Mouse (Mus musculus): ENCODE measurements around the gene Csmd2. TPM values are rescaled to one million over a fixed set of nuclear protein-coding genes. Genes with fewer than 3 reads are reported as not detected.

The Csmd2 gene
- polyA plus RNA-seq, 1 experiment from 2014 or later: not detected

GRCm38 (mm10) chr4:128217991-128218595, 230.4 kb downstream of the Csmd2 start:
- 71% methylated on average over 13 of the region's 13 CpGs for WGBS
- H3K9ac ChIP-seq (replicated peaks; ENCODE audit: low read length): no peak overlapping the region
- H3K4me2 ChIP-seq (replicated peaks; ENCODE audit: low read depth, low read length): no peak overlapping the region
- H3K4me3 ChIP-seq (ENCODE audit: low read length): no peak overlapping the region
- no peaks in the 10 kb centered on the region for H3K9me3 ChIP-seq (ENCODE audit: low read length)
- no peaks in the 10 kb centered on the region for H3K36me3 ChIP-seq (ENCODE audit: insufficient read depth, low read length)
- no peaks in the 10 kb centered on the region for H3K4me1 ChIP-seq (ENCODE audit: insufficient read depth, low read length)
- no peak overlapping the region for H3K27ac ChIP-seq (ENCODE audit: low read length)
- no peak for ATAC-seq (ENCODE audit: low FRiP score, low TSS enrichment)
- no peaks in the 10 kb centered on the region for H3K27me3 ChIP-seq (ENCODE audit: insufficient read depth, low read length)

GRCm38 (mm10) chr4:128224453-128224852, 236.8 kb downstream of the Csmd2 start:
- Histone ChIP-seq H3K27me3 (ENCODE audit: insufficient read depth, low read length) (no peaks in the 10 kb centered on the region), H3K4me3 (ENCODE audit: low read length) (no peak overlapping the region), H3K4me1 (ENCODE audit: insufficient read depth, low read length) (peaks cover 12% of the 10 kb centered on the region; the same call in 1 of the 2 replicates), H3K9ac (replicated peaks; ENCODE audit: low read length) (no peak overlapping the region), H3K27ac (ENCODE audit: low read length) (peak overlapping the region; percentile 42), H3K9me3 (ENCODE audit: low read length) (no peaks in the 10 kb centered on the region), H3K4me2 (replicated peaks; ENCODE audit: low read depth, low read length) (no peak overlapping the region), H3K36me3 (ENCODE audit: insufficient read depth, low read length) (no peaks in the 10 kb centered on the region)
- peak; percentile 79; the same call in 1 of the 2 replicates for ATAC-seq (ENCODE audit: low FRiP score, low TSS enrichment)
- 49% methylated on average over 6 of the region's 6 CpGs for WGBS

DNA sequence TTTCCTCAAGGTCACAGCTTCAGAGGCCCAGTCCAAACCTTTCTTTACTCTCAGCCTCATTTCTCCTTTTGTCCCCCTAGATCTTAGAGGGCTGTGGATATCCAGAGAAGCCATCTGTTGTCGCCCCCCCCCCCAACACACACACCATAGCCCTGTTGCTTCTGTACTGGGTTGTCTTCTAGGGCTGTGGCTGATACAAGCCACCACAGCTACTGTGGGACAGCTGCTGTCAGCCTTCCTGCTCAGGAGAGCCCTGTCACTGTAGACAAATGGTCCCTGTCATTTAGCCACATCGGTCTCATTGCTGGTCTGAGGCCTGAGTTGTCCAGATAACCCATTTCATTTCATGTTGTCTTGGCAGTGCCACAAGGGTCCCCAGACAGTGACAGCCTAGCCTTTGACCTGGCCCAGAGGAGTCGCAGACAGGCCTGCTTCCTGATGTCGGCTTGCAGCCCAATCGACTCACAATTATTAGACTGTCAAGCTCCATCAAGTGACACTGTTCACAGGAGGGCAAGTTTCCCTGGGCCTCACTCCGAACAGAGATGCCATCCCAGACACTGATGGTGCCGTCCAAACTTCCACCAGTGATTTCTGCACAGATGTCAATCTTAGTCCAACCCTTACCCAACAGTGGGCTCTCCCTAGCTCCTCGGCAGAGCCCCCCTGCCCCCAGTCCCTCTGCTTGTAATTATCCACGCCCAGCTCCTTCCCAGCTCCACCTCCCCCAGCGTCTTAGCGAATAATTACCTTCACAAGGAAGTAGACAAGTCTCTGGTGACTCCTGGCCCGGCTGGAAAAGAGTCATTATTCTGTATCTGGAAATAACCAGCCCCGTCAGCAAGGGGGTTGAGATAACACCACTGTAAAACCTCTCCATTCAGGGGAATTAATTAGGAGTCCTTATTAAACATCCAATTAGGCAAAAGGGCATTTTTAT, 240.0 kb downstream of the Csmd2 start:
- no peaks in the 10 kb centered on the region for H3K36me3 ChIP-seq (ENCODE audit: insufficient read depth, low read length)
- H3K27ac ChIP-seq (ENCODE audit: low read length): peak overlapping the region; percentile 39
- H3K4me3 ChIP-seq (ENCODE audit: low read length): no peak overlapping the region
- ATAC-seq (ENCODE audit: low FRiP score, low TSS enrichment): 0 out of 2 replicates have a peak, but pooled peaks have one; percentile 30
- no peaks in the 10 kb centered on the region for H3K9me3 ChIP-seq (ENCODE audit: low read length)
- H3K9ac ChIP-seq (replicated peaks; ENCODE audit: low read length): no peak overlapping the region
- H3K27me3 ChIP-seq (ENCODE audit: insufficient read depth, low read length): no peaks in the 10 kb centered on the region
- peaks cover 12% of the 10 kb centered on the region; the same call in 1 of the 2 replicates for H3K4me1 ChIP-seq (ENCODE audit: insufficient read depth, low read length)
- 27% methylated on average over 13 of the region's 13 CpGs for WGBS
- no peak overlapping the region; the same call in 1 of the 2 replicates for H3K4me2 ChIP-seq (replicated peaks; ENCODE audit: low read depth, low read length)

DNA sequence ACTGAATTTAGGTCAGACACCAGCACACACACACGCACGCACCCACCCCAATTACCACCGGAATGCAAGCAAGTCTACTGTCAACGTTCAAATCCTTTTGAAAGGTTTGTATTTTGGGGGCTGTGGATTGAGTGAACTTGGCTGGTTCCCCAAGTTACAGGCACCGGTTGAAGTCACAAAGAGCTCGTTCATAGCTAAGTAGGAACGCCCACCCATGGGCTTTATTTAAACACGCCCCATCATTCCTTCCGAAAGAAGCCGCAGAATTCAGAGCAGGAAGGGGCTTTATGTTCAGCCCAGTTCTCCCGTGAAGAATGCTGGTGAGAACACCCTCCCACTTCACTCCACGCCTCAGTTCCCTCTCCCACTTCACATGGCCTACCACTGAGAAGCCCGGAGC, 245.8 kb downstream of the Csmd2 start:
- no peaks in the 10 kb centered on the region for H3K9me3 ChIP-seq (ENCODE audit: low read length)
- no peak overlapping the region for H3K27ac ChIP-seq (ENCODE audit: low read length)
- no peak overlapping the region for H3K4me2 ChIP-seq (replicated peaks; ENCODE audit: low read depth, low read length)
- WGBS: 88% methylated on average over 13 of the region's 13 CpGs
- no peak overlapping the region for H3K9ac ChIP-seq (replicated peaks; ENCODE audit: low read length)
- no peak for ATAC-seq (ENCODE audit: low FRiP score, low TSS enrichment)
- H3K36me3 ChIP-seq (ENCODE audit: insufficient read depth, low read length): no peaks in the 10 kb centered on the region
- H3K4me1 ChIP-seq (ENCODE audit: insufficient read depth, low read length): no peaks in the 10 kb centered on the region
- H3K27me3 ChIP-seq (ENCODE audit: insufficient read depth, low read length): no peaks in the 10 kb centered on the region
- H3K4me3 ChIP-seq (ENCODE audit: low read length): no peak overlapping the region

DNA sequence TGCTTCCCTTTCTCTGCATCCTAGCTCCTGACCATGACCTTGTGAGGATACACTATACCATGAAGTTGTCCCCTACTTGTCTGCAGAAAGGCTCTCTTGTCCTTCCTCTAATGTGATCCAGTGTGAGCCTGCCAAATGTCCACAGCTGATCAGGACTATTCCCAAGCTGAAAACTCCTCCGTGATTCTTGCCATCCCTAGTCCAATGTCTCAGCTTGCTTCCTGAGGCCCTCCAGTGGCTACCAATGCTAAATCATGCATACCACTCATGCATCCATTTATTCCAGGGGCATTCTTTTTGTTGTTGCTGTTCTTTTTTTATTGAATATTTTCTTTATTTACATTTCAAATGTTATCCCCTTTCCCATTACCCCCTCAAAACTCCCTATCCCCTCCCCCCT, 251.5 kb downstream of the Csmd2 start:
- H3K36me3 ChIP-seq (ENCODE audit: insufficient read depth, low read length): no peaks in the 10 kb centered on the region
- no peak overlapping the region for H3K4me3 ChIP-seq (ENCODE audit: low read length)
- H3K9ac ChIP-seq (replicated peaks; ENCODE audit: low read length): no peak overlapping the region
- H3K4me1 ChIP-seq (ENCODE audit: insufficient read depth, low read length): no peaks in the 10 kb centered on the region
- H3K27me3 ChIP-seq (ENCODE audit: insufficient read depth, low read length): no peaks in the 10 kb centered on the region
- 43% methylated on average over 1 of the region's 1 CpGs for WGBS
- no peak overlapping the region for H3K4me2 ChIP-seq (replicated peaks; ENCODE audit: low read depth, low read length)
- no peak overlapping the region for H3K27ac ChIP-seq (ENCODE audit: low read length)
- H3K9me3 ChIP-seq (ENCODE audit: low read length): no peaks in the 10 kb centered on the region
- ATAC-seq (ENCODE audit: low FRiP score, low TSS enrichment): no peak

GRCm38 (mm10) chr4:128241075-128241853, 253.6 kb downstream of the Csmd2 start:
- Histone ChIP-seq H3K4me1 (ENCODE audit: insufficient read depth, low read length) (no peaks in the 10 kb centered on the region), H3K4me2 (replicated peaks; ENCODE audit: low read depth, low read length) (no peak overlapping the region), H3K4me3 (ENCODE audit: low read length) (no peak overlapping the region), H3K9me3 (ENCODE audit: low read length) (no peaks in the 10 kb centered on the region), H3K27me3 (ENCODE audit: insufficient read depth, low read length) (no peaks in the 10 kb centered on the region), H3K36me3 (ENCODE audit: insufficient read depth, low read length) (no peaks in the 10 kb centered on the region), H3K9ac (replicated peaks; ENCODE audit: low read length) (no peak overlapping the region), H3K27ac (ENCODE audit: low read length) (no peak overlapping the region)
- 39% methylated on average over 19 of the region's 19 CpGs for WGBS
- ATAC-seq (ENCODE audit: low FRiP score, low TSS enrichment): no peak

DNA sequence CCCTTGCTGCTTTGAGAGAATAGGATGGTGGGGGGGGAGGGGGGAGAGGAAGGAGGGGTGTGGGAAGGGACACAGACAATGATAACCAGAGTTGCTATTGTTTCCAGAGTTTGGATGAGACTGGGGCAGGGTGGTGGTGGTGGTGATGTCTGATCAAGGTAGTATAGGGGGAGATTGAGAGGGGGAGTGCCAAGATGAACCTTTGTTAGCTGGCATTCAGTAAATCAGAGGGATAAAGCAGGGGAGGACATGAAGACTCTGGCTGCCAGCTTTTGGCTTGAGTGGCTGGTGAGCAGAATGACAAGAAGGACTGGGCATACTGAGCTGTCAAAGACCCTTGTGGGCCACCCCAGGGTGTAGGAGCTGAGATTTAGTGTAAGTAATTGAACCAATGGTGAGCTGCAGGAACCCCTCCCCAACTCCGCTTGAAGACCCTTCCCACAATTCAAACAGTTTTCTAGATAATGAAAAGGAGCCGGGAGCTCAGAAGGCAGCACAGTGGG, 254.2 kb downstream of the Csmd2 start:
- no peak for ATAC-seq (ENCODE audit: low FRiP score, low TSS enrichment)
- no peaks in the 10 kb centered on the region for H3K9me3 ChIP-seq (ENCODE audit: low read length)
- H3K27me3 ChIP-seq (ENCODE audit: insufficient read depth, low read length): no peaks in the 10 kb centered on the region
- H3K4me1 ChIP-seq (ENCODE audit: insufficient read depth, low read length): no peaks in the 10 kb centered on the region
- no peak overlapping the region for H3K9ac ChIP-seq (replicated peaks; ENCODE audit: low read length)
- H3K4me2 ChIP-seq (replicated peaks; ENCODE audit: low read depth, low read length): no peak overlapping the region
- WGBS: 78% methylated on average over 2 of the region's 2 CpGs
- H3K27ac ChIP-seq (ENCODE audit: low read length): no peak overlapping the region
- H3K4me3 ChIP-seq (ENCODE audit: low read length): no peak overlapping the region
- no peaks in the 10 kb centered on the region for H3K36me3 ChIP-seq (ENCODE audit: insufficient read depth, low read length)

DNA sequence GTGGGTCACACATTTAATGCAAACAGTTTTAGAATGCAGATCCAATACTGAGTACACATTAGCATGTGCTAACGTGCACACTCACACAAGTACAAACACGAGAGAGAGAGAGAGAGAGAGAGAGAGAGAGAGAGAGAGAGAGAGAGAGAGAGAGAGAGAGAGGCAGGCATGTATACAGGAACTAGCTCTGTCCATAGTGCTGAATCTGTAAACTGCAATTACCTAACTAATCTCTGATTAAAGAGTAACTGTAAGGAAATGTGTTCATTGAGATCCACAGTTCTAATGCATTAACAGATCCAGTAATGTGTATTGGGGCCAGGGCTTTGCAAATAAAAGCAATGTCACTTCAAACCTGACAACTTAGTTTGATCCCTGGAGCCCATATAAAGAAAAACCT, 257.5 kb downstream of the Csmd2 start:
- no peak overlapping the region for H3K9ac ChIP-seq (replicated peaks; ENCODE audit: low read length)
- H3K4me2 ChIP-seq (replicated peaks; ENCODE audit: low read depth, low read length): no peak overlapping the region
- no peak overlapping the region for H3K27ac ChIP-seq (ENCODE audit: low read length)
- H3K4me3 ChIP-seq (ENCODE audit: low read length): no peak overlapping the region
- no peaks in the 10 kb centered on the region for H3K4me1 ChIP-seq (ENCODE audit: insufficient read depth, low read length)
- whole genome bisulfite sequencing: 29% methylated on average over 2 of the region's 2 CpGs
- H3K27me3 ChIP-seq (ENCODE audit: insufficient read depth, low read length): no peaks in the 10 kb centered on the region
- H3K9me3 ChIP-seq (ENCODE audit: low read length): no peaks in the 10 kb centered on the region
- no peak for ATAC-seq (ENCODE audit: low FRiP score, low TSS enrichment)
- no peaks in the 10 kb centered on the region for H3K36me3 ChIP-seq (ENCODE audit: insufficient read depth, low read length)

- Histone ChIP-seq H3K27ac (ENCODE audit: low read length) (no peak overlapping the region), H3K9me3 (ENCODE audit: low read length) (no peaks in the 10 kb centered on the region), H3K4me3 (ENCODE audit: low read length) (no peak overlapping the region), H3K36me3 (ENCODE audit: insufficient read depth, low read length) (no peaks in the 10 kb centered on the region), H3K4me2 (replicated peaks; ENCODE audit: low read depth, low read length) (no peak overlapping the region), H3K9ac (replicated peaks; ENCODE audit: low read length) (no peak overlapping the region), H3K4me1 (ENCODE audit: insufficient read depth, low read length) (no peaks in the 10 kb centered on the region), H3K27me3 (ENCODE audit: insufficient read depth, low read length) (no peaks in the 10 kb centered on the region)
- WGBS: 2% methylated on average over 5 of the region's 5 CpGs
- no peak for ATAC-seq (ENCODE audit: low FRiP score, low TSS enrichment)
These were observed 261.0 kb downstream of the Csmd2 start for GRCm38 (mm10) chr4:128248676-128249075.
